Mouse (Mus musculus) lung, embryonic 14.5 days (tissue): ENCODE data around the gene Sema3e. TPM values are rescaled to one million over a fixed set of nuclear protein-coding genes. Genes with fewer than 3 reads are reported as not detected.

Source experiments
- ATAC-seq: fragments of 200-750 bp; cut with Nextera tagmentation; 2 replicates; pipeline ENCODE4 v1.8.0; 2017; ENCODE audit warnings: mild to moderate bottlenecking, moderate TSS enrichment, moderate library complexity; ENCODE audit not compliant: insufficient read depth
- DNase-seq: peaks from one replicate; pipeline ENCODE4 v3.0.0-alpha.2; 2015
- H3K27ac ChIP-seq: fragments of 300-500 bp; sonication (generic); 2 replicates; pipeline ENCODE4 v1.5.1; 2014; ENCODE audit warnings: low read depth, mild to moderate bottlenecking, moderate library complexity
- H3K27me3 ChIP-seq: fragments of 300-500 bp; sonication (generic); 2 replicates; pipeline ENCODE4 v1.6.1; 2014; ENCODE audit warnings: low read length, control low read depth; ENCODE audit not compliant: insufficient read depth
- H3K36me3 ChIP-seq: fragments of 300-500 bp; sonication (generic); 2 replicates; pipeline ENCODE4 v1.6.1; 2014; ENCODE audit warnings: control low read depth; ENCODE audit not compliant: insufficient read depth
- H3K4me1 ChIP-seq: fragments of 300-500 bp; sonication (generic); 2 replicates; pipeline ENCODE4 v1.6.1; 2014; ENCODE audit warnings: antibody characterized with exemption, control low read depth; ENCODE audit not compliant: insufficient read depth
- H3K4me2 ChIP-seq: fragments of 300-500 bp; sonication (generic); 2 replicates; pipeline ENCODE4 v1.6.1; 2014; ENCODE audit warnings: mild to moderate bottlenecking
- H3K4me3 ChIP-seq: fragments of 300-500 bp; sonication (generic); 2 replicates; pipeline ENCODE4 v1.5.1; 2014; ENCODE audit warnings: low read depth, low read length
- H3K9ac ChIP-seq: fragments of 300-500 bp; sonication (generic); 2 replicates; pipeline ENCODE4 v1.6.1; 2014
- H3K9me3 ChIP-seq: fragments of 300-500 bp; sonication (generic); 2 replicates; pipeline ENCODE4 v1.6.1; 2016; ENCODE audit warnings: low read depth, low read length, control low read depth
- CTCF ChIP-seq: IDR thresholded peaks from 2 replicates; pipeline ENCODE4 v1.5.1; 2016; ENCODE audit warnings: antibody characterized with exemption, low read depth
- WGBS: fragments of 180-500 bp; shearing (Covaris S2); extraction: QIAGEN DNeasy Blood & Tissue Kit; methylation state at CpG from one replicate; pipeline ENCODE4 v1.1.7; 2014; 5-methylcytosine and 5-hydroxymethylcytosine counted together
- polyA plus RNA-seq: library from polyadenylated mRNA; unstranded; fragments of >200 nt; fragmentation: Nextera tagmentation; extraction: Ambion mirVana; gene quantifications from 2 replicates; pipeline ENCODE4 v1.2.1, GENCODE M21; 2014

Sema3e gene
- polyA plus RNA-seq, 1 experiment from 2014 or later = 18.7 TPM

DNA sequence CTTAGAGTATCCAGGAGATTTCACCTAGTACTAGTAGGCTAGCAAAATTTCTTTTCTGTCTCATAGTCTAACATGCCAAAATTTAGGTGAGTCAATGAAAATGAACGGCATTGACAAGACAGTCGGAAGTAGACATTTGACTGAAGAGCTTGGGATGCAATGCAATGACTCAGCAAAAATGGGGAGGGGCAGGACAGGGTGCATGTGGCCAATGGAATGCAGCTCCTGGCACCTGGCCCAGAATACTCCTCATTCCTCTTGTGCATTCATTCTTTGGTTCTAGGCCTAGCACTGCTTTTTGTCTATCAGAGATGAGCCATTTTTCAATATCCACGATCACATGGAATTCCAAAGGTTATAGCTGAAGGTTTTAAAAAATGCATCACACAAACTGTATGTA lies 48.1 kb downstream of the Sema3e start:
- H3K4me2 ChIP-seq = no peak overlapping the region
- TF ChIP-seq CTCF = no peak
- ATAC-seq = 0 out of 2 replicates have a peak, but pooled peaks have one; percentile 44
- no peak overlapping the region for H3K9ac ChIP-seq
- no peak overlapping the region for H3K4me3 ChIP-seq
- H3K27me3 ChIP-seq = no peaks in the 10 kb centered on the region
- 71% methylated on average over 3 of the region's 3 CpGs for WGBS
- H3K4me1 ChIP-seq = no peaks in the 10 kb centered on the region
- no peaks in the 10 kb centered on the region for H3K9me3 ChIP-seq
- no peak overlapping the region for H3K27ac ChIP-seq
- peak; percentile 62 for DNase-seq
- no peaks in the 10 kb centered on the region for H3K36me3 ChIP-seq

DNA sequence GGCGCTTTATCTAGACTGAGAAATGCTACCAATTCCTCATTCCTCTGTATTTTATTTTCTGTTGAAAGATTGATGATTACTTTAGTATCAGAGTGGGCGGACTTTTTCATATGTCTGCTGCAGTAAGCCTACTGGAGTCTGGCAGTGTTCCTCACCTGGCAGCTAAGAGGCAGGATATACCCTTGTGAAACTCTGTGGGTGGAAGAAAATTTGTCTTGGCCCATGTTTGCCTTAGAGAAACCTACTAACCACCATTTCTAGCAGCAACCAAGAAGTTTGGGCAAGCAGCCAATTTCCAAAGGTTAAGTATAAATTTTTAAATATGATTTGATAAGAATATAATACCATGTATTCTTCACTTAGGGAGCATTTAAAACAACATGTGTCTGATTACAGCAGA lies 63.0 kb downstream of the Sema3e start:
- ATAC-seq = peak; percentile 58; the same call in 1 of the 2 replicates
- Histone ChIP-seq H3K9me3 (no peaks in the 10 kb centered on the region), H3K27me3 (no peaks in the 10 kb centered on the region), H3K27ac (peak overlapping the region; percentile 26; the same call in 1 of the 2 replicates), H3K4me1 (no peaks in the 10 kb centered on the region), H3K9ac (no peak overlapping the region), H3K4me3 (no peak overlapping the region), H3K4me2 (no peak overlapping the region), H3K36me3 (no peaks in the 10 kb centered on the region)
- TF ChIP-seq CTCF = no peak
- DNase-seq = peak; percentile 73
- 43% methylated on average over 2 of the region's 2 CpGs for WGBS

DNA sequence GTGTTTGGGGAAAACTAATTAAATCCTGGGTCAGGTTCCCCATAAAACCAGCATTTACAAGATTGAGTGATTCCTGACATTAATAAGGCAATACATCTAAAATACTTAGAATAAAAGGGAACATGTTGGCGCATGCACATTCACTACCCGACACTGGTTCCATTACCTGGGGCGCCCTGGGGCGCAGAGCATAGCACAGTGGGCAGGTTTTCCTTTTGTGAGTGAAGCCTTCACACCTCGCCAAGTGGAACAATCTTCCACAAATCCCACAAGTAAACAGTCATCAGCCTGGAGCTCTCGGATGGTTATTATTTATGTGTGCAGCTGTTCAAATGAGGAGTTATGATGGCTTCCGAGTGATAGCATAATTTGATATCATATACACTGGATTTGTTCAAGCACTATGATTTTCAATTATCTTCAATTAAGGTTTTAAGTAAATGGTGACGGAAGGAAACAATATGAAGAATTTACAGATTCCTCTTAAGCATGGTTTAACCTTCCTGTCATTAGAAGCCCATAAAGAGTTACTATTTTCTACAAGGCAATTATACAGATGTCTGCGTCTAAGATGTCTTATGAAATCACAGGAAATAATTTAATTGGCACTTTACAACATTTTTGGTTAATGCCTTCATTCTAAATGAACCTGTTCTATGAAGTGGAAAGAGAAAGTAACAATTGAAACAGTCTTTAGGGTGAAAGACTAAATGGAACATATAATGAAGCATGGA lies 65.0 kb downstream of the Sema3e start:
- no peak for TF ChIP-seq CTCF
- Histone ChIP-seq H3K27ac (no peak overlapping the region), H3K4me2 (no peak overlapping the region), H3K4me1 (no peaks in the 10 kb centered on the region), H3K9ac (no peak overlapping the region), H3K4me3 (no peak overlapping the region), H3K27me3 (no peaks in the 10 kb centered on the region), H3K9me3 (no peaks in the 10 kb centered on the region), H3K36me3 (no peaks in the 10 kb centered on the region)
- 70% methylated on average over 9 of the region's 9 CpGs for WGBS
- DNase-seq (no peak), ATAC-seq (no peak)

DNA sequence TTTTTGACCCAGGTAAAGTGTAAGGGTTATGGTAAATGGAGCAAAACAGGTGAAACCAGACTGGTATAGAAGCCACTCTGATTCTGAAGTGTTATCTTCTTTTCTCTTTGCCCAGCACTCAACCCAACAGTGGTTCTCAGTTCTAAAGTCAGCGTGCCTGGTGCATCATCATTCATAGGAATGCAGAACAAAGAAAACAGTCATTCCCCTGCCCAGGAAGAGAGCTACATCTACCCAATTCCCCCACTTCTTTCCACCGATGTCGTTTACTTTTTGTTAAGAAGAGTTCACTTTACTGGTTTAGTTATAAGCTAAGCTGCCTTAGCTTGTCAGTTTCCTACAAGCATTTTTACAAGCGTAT lies 65.5 kb downstream of the Sema3e start:
- no peaks in the 10 kb centered on the region for H3K27me3 ChIP-seq
- DNase-seq (no peak), ATAC-seq (no peak)
- H3K36me3 ChIP-seq = no peaks in the 10 kb centered on the region
- 64% methylated on average over 4 of the region's 4 CpGs for WGBS
- H3K4me3 ChIP-seq = no peak overlapping the region
- no peak overlapping the region for H3K9ac ChIP-seq
- H3K27ac ChIP-seq = no peak overlapping the region
- H3K4me1 ChIP-seq = no peaks in the 10 kb centered on the region
- no peaks in the 10 kb centered on the region for H3K9me3 ChIP-seq
- TF ChIP-seq CTCF = no peak
- no peak overlapping the region for H3K4me2 ChIP-seq

DNA sequence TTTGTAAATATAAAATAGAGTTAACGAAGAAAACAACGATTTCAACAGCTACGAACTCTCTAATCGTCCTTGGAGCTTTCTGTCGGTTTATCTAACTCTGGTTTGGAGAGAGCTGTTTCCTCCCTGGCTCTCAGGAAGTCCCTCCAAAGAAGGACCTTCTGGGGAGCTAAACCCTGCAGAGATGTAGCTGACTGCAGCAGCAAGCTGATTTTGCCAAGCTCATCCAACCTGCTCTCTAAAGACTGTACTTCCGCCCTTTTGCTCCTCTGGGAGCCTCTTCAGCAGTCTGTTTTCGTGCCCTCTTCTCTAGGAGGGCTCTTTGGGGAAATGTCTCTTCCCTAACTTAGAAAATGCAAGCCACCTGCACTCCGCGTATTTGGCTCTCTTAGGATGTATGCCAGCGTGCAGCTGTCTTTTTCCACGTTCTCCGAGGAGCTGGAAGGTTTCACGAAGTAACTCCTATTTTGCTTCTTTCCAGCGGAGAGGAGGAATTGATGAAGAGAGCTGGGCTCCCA lies 67.2 kb downstream of the Sema3e start:
- H3K4me1 ChIP-seq = no peaks in the 10 kb centered on the region
- peak overlapping the region; percentile 39 for H3K4me2 ChIP-seq
- H3K36me3 ChIP-seq = no peaks in the 10 kb centered on the region
- no peak overlapping the region; the same call in 1 of the 2 replicates for H3K9ac ChIP-seq
- ATAC-seq (no peak), DNase-seq (peak; percentile 5)
- H3K27me3 ChIP-seq = no peaks in the 10 kb centered on the region
- H3K9me3 ChIP-seq = no peaks in the 10 kb centered on the region
- H3K27ac ChIP-seq = no peak overlapping the region
- H3K4me3 ChIP-seq = no peak overlapping the region
- 38% methylated on average over 14 of the region's 14 CpGs for WGBS
- no peak for TF ChIP-seq CTCF

DNA sequence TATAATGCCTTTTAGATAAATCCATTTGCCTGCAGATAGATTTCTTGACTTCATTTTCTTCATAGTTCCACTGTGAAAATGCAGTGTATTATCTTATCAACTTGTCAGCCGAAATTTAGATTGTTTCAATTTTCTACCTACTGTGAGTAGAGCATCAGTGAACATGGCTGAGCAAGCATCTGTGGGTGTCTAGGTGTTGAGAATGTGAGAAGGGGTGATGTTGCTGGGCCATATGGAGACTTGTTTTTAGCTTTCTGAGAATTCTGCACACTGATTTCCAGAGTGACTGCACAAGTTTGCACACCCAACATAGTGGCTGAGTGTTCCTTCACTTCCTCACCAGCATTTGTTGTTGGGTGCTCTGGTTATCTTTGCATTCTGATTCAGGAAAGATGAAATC lies 71.1 kb downstream of the Sema3e start:
- Histone ChIP-seq H3K27ac (no peak overlapping the region), H3K9me3 (no peaks in the 10 kb centered on the region), H3K36me3 (no peaks in the 10 kb centered on the region), H3K4me1 (no peaks in the 10 kb centered on the region), H3K4me3 (no peak overlapping the region), H3K27me3 (no peaks in the 10 kb centered on the region), H3K9ac (no peak overlapping the region), H3K4me2 (no peak overlapping the region)
- no peak for TF ChIP-seq CTCF
- ATAC-seq = no peak
- 82% methylated on average over 1 of the region's 1 CpGs for WGBS
- no peak for DNase-seq

DNA sequence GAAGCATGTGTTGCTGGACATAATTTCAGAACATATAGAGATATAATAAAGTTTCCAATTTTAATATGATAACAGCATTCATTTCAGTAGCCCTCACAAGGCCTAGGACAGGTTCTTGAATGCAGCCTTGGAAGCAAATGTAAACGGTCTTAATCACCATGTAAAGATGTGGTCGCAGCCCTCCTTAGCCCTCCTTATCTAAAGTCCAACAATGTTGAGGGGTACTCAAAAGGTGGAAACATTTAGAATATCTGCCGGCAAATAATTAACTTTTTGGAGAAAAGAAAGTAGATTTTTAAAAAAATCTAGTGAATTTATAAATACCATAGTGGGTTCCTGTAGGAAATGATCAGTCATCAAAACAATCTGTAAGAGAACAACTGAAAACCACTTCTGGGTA lies 73.6 kb downstream of the Sema3e start:
- 53% methylated on average over 3 of the region's 3 CpGs for WGBS
- peak; percentile 56; the same call in 1 of the 2 replicates for ATAC-seq
- DNase-seq = peak; percentile 29

More for the DNA sequence above, 73.6 kb downstream of the Sema3e start:
- Histone ChIP-seq H3K9ac (no peak overlapping the region), H3K27me3 (no peaks in the 10 kb centered on the region), H3K4me3 (no peak overlapping the region), H3K27ac (no peak overlapping the region), H3K36me3 (no peaks in the 10 kb centered on the region), H3K4me1 (no peaks in the 10 kb centered on the region), H3K9me3 (no peaks in the 10 kb centered on the region), H3K4me2 (no peak overlapping the region)
- TF ChIP-seq CTCF = no peak
